8 mouse cellular contexts compared by ENCODE assay signal in the genomic region with DNA sequence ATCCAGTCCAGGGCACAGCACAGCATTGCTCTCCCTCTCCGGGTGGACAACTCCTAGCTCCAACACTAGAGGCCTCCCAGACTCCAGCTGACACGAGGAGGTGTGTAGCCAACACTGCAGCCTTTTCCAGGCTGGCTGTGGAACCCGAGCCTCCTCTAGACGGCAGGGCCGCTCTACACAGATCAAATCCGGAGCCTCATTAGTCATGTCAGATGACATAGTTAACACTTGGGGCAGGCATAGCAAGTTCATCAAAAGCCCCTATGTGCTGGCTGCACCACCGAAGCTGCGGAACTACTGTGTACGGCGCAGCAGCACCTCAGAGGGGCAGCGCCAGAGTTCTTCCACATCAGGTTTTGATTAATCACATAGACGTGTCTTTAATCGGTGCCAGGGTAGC. TPM values are rescaled to one million over a fixed set of nuclear protein-coding genes. Genes with fewer than 3 reads are reported as not detected.
DNase-seq lines count a peak whose midpoint lies in the region; ATAC-seq and TF ChIP-seq lines count a peak whose summit lies in the region.

No protein-coding gene starts in this region.

- peaks cover 3% of the 10 kb centered on the region; the same call in 1 of the 2 replicates for H3K27me3 ChIP-seq in lung, embryonic 16.5 days (ENCODE audit: control insufficient read depth, insufficient read depth, low read depth, low read length)
- no peaks in the 10 kb centered on the region for H3K27me3 ChIP-seq in embryonic facial prominence, embryonic 15.5 days
- H3K27me3 ChIP-seq in hindbrain, embryonic 11.5 days (ENCODE audit: control insufficient read depth, insufficient read depth, low read length) = no peaks in the 10 kb centered on the region
- H3K27me3 ChIP-seq in liver, embryonic 14.5 days (ENCODE audit: control insufficient read depth, insufficient read depth, low read length) = no peaks in the 10 kb centered on the region

- ATAC-seq in lung, embryonic 16.5 days (ENCODE audit: low read depth) = peak; percentile 89
- ATAC-seq in embryonic facial prominence, embryonic 15.5 days (ENCODE audit: insufficient number of reproducible peaks, low FRiP score, low TSS enrichment, low read depth) = peak; percentile 86
- ATAC-seq in hindbrain, embryonic 11.5 days (ENCODE audit: low FRiP score) = peak; percentile 40; the same call in 1 of the 2 replicates
- no peak for ATAC-seq in liver, embryonic 14.5 days (ENCODE audit: insufficient read depth)
- ATAC-seq in granulocyte monocyte progenitor cell, adult 5-6 weeks (replicated peaks; ENCODE audit: poor library complexity, severe bottlenecking) = no peak

- WGBS in lung, embryonic 16.5 days = 23% methylated on average over 13 of the region's 13 CpGs
- 12% methylated on average over 13 of the region's 13 CpGs for WGBS in embryonic facial prominence, embryonic 15.5 days
- 40% methylated on average over 13 of the region's 13 CpGs for WGBS in hindbrain, embryonic 11.5 days
- WGBS in liver, embryonic 14.5 days (ENCODE audit: insufficient replicate concordance) = 54% methylated on average over 13 of the region's 13 CpGs

- H3K4me3 ChIP-seq in lung, embryonic 16.5 days (ENCODE audit: low read length) = peak overlapping the region; percentile 17; the same call in 1 of the 2 replicates
- H3K4me3 ChIP-seq in embryonic facial prominence, embryonic 15.5 days (replicated peaks) = peak overlapping the region; percentile 23
- H3K4me3 ChIP-seq in hindbrain, embryonic 11.5 days (ENCODE audit: low read depth, low read length) = no peak overlapping the region
- no peak overlapping the region for H3K4me3 ChIP-seq in liver, embryonic 14.5 days (ENCODE audit: insufficient read depth in 1 of 2, low read depth in 2 of 2, low read length in 2 of 2)

- DNase-seq in lung, postnatal 36 days = no peak
- no peak for DNase-seq in hindbrain, embryonic 11.5 days (ENCODE audit: low spot score)
- DNase-seq in liver, embryonic 14.5 days (ENCODE audit: low read depth in 3 of 3, low spot score in 3 of 3) = no peak
- DNase-seq in spleen, postnatal 36 days (ENCODE audit: low spot score in 2 of 2) = no peak
- DNase-seq in thymus, postnatal 36 days = no peak

- peak; percentile 28; the same call in 1 of the 2 replicates for TF ChIP-seq CTCF in liver, embryonic 14.5 days (IDR thresholded peaks at IDR 0.05; ENCODE audit: low read depth)

- no peaks in the 10 kb centered on the region for H3K9me3 ChIP-seq in lung, embryonic 16.5 days (ENCODE audit: control insufficient read depth, low read length)
- H3K9me3 ChIP-seq in embryonic facial prominence, embryonic 15.5 days (replicated peaks) = no peaks in the 10 kb centered on the region
- H3K9me3 ChIP-seq in hindbrain, embryonic 11.5 days (ENCODE audit: control insufficient read depth, low read length) = no peaks in the 10 kb centered on the region
- H3K9me3 ChIP-seq in liver, embryonic 14.5 days (ENCODE audit: control insufficient read depth, low read length) = no peaks in the 10 kb centered on the region

- no peak for TF ChIP-seq EP300 in liver, embryonic 14.5 days (IDR thresholded peaks at IDR 0.05; ENCODE audit: low read depth)

- H3K4me2 ChIP-seq in lung, embryonic 16.5 days (ENCODE audit: low read depth, low read length) = peak overlapping the region; percentile 33
- peak overlapping the region; percentile 42 for H3K4me2 ChIP-seq in embryonic facial prominence, embryonic 15.5 days (replicated peaks)
- H3K4me2 ChIP-seq in hindbrain, embryonic 11.5 days (replicated peaks; ENCODE audit: low read depth, low read length) = no peak overlapping the region
- no peak overlapping the region for H3K4me2 ChIP-seq in liver, embryonic 14.5 days (ENCODE audit: low read depth)

- H3K36me3 ChIP-seq in lung, embryonic 16.5 days (ENCODE audit: control insufficient read depth, insufficient read depth, low read length) = no peaks in the 10 kb centered on the region
- H3K36me3 ChIP-seq in embryonic facial prominence, embryonic 15.5 days = no peaks in the 10 kb centered on the region
- H3K36me3 ChIP-seq in hindbrain, embryonic 11.5 days (ENCODE audit: control insufficient read depth, insufficient read depth, low read length) = no peaks in the 10 kb centered on the region
- H3K36me3 ChIP-seq in liver, embryonic 14.5 days (replicated peaks; ENCODE audit: control insufficient read depth, insufficient read depth, low read depth) = no peaks in the 10 kb centered on the region

- no peak overlapping the region for H3K27ac ChIP-seq in lung, embryonic 16.5 days (ENCODE audit: low read length)
- 0 out of 2 replicates have a peak overlapping the region, but pooled peaks have one; percentile 28 for H3K27ac ChIP-seq in embryonic facial prominence, embryonic 15.5 days (replicated peaks)
- H3K27ac ChIP-seq in hindbrain, embryonic 11.5 days (ENCODE audit: low read depth, low read length) = no peak overlapping the region
- no peak overlapping the region for H3K27ac ChIP-seq in liver, embryonic 14.5 days

- peaks cover 3% of the 10 kb centered on the region; the same call in 1 of the 2 replicates for H3K4me1 ChIP-seq in lung, embryonic 16.5 days (replicated peaks; ENCODE audit: control insufficient read depth, insufficient read depth, low read length)
- peaks cover 8% of the 10 kb centered on the region for H3K4me1 ChIP-seq in embryonic facial prominence, embryonic 15.5 days
- H3K4me1 ChIP-seq in hindbrain, embryonic 11.5 days (replicated peaks; ENCODE audit: control insufficient read depth, insufficient read depth, low read length) = no peaks in the 10 kb centered on the region
- H3K4me1 ChIP-seq in liver, embryonic 14.5 days (replicated peaks; ENCODE audit: control insufficient read depth in 2 of 2, insufficient read depth in 2 of 2, low read length in 1 of 2) = peaks cover 0 to under 1% of the 10 kb centered on the region in 2 experiments; a peak in 2 of 4 replicates

- H3K9ac ChIP-seq in lung, embryonic 16.5 days (ENCODE audit: low read length) = no peak overlapping the region
- H3K9ac ChIP-seq in embryonic facial prominence, embryonic 15.5 days = no peak overlapping the region
- 0 out of 2 replicates have a peak overlapping the region, but pooled peaks have one; percentile 17 for H3K9ac ChIP-seq in hindbrain, embryonic 11.5 days (ENCODE audit: low read depth, low read length)
- H3K9ac ChIP-seq in liver, embryonic 14.5 days (replicated peaks) = no peak overlapping the region

RNA-seq across cellular contexts. Expression of a gene that starts 17.0 kb away (rescaled TPM):
- polyA plus RNA-seq in lung, embryonic 16.5 days (2015; fragmentation: Nextera tagmentation; extraction: Ambion mirVana) = 44.2 and 45.1 TPM in 2 replicates
- 55.3 and 56.1 TPM in 2 replicates for polyA plus RNA-seq in embryonic facial prominence, embryonic 15.5 days (2015; fragmentation: Nextera tagmentation; extraction: Ambion mirVana)
- 71.6 and 88.1 TPM in 2 replicates for polyA plus RNA-seq in hindbrain, embryonic 11.5 days (2014; fragmentation: Nextera tagmentation; extraction: Ambion mirVana)
- polyA plus RNA-seq in liver, embryonic 14.5 days (2012; rRNA removed) = 5.4 and 9.5 TPM in 2 replicates
- 13.6 and 13.8 TPM in 2 replicates for polyA plus RNA-seq in liver, embryonic 14.5 days (2014; fragmentation: Nextera tagmentation; extraction: Ambion mirVana)
- total RNA-seq in granulocyte monocyte progenitor cell, adult 5-6 weeks (2014; fragmentation: Nextera tagmentation) = 44.7 and 52.8 TPM in 2 replicates
- total RNA-seq in granulocyte monocyte progenitor cell, adult 5-6 weeks (2017) = 87.6 and 100 TPM in 2 replicates

RNA-seq across cellular contexts. Expression of a gene that starts 29.3 kb away (rescaled TPM):
- 27.6 and 30.4 TPM in 2 replicates for polyA plus RNA-seq in lung, embryonic 16.5 days (2015; fragmentation: Nextera tagmentation; extraction: Ambion mirVana)
- polyA plus RNA-seq in embryonic facial prominence, embryonic 15.5 days (2015; fragmentation: Nextera tagmentation; extraction: Ambion mirVana) = 25.8 and 26.7 TPM in 2 replicates
- 66.0 and 67.5 TPM in 2 replicates for polyA plus RNA-seq in hindbrain, embryonic 11.5 days (2014; fragmentation: Nextera tagmentation; extraction: Ambion mirVana)
- 8.0 and 8.6 TPM in 2 replicates for polyA plus RNA-seq in liver, embryonic 14.5 days (2012; rRNA removed)
- polyA plus RNA-seq in liver, embryonic 14.5 days (2014; fragmentation: Nextera tagmentation; extraction: Ambion mirVana) = 7.5 and 8.0 TPM in 2 replicates
- 53.5 and 71.9 TPM in 2 replicates for total RNA-seq in granulocyte monocyte progenitor cell, adult 5-6 weeks (2014; fragmentation: Nextera tagmentation)
- 20.5 and 25.7 TPM in 2 replicates for total RNA-seq in granulocyte monocyte progenitor cell, adult 5-6 weeks (2017)

Comparison
In these comparisons a context has a peak if more than half of its experiments do, and no peak if none do; other contexts are left out.
1. ATAC-seq: peak in lung, embryonic 16.5 days (single experiment), embryonic facial prominence, embryonic 15.5 days (single experiment) and hindbrain, embryonic 11.5 days (single experiment); none in liver, embryonic 14.5 days (single experiment) and granulocyte monocyte progenitor cell, adult 5-6 weeks (single experiment).
2. H3K4me2 ChIP-seq: peak in lung, embryonic 16.5 days (single experiment) and embryonic facial prominence, embryonic 15.5 days (single experiment); none in hindbrain, embryonic 11.5 days (single experiment) and liver, embryonic 14.5 days (single experiment).
3. H3K4me3 ChIP-seq: peak in lung, embryonic 16.5 days (single experiment) and embryonic facial prominence, embryonic 15.5 days (single experiment); none in hindbrain, embryonic 11.5 days (single experiment) and liver, embryonic 14.5 days (0 of 2).